Mouse (Mus musculus) inflammation-experienced regulatory T-cells, adult 16 weeks (primary cell): ENCODE data around the gene Gm21981. TPM values are rescaled to one million over a fixed set of nuclear protein-coding genes. Genes with fewer than 3 reads are reported as not detected.

Source experiments
- polyA plus RNA-seq: library from polyadenylated mRNA; unstranded; fragments of 100-300 nt; shearing (Covaris generic); gene quantifications from one replicate; pipeline ENCODE4 v1.2.1, GENCODE M21; 2017

Gene Gm21981
- polyA plus RNA-seq: not detected

DNA sequence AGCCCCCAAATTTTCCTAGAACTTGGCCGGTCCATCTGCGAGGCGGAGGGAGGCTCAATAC lies at the start of gene Gm21981:
TSS of gene Gm21981 (minus strand) at position 14 of the 61 bp plus-strand sequence.

GRCm38 (mm10) chr17:47736856-47737255 lies 42.6 kb upstream of the Gm21981 start, which contains the start of gene Tfeb:
Gene Tfeb, plus strand, starts transcription at chr17:47737030.

GRCm38 (mm10) chr17:47726566-47726965 lies 32.3 kb upstream of the Gm21981 start, which contains the start of gene Pgc:
Gene Pgc, plus strand, starts transcription at chr17:47726842.

DNA sequence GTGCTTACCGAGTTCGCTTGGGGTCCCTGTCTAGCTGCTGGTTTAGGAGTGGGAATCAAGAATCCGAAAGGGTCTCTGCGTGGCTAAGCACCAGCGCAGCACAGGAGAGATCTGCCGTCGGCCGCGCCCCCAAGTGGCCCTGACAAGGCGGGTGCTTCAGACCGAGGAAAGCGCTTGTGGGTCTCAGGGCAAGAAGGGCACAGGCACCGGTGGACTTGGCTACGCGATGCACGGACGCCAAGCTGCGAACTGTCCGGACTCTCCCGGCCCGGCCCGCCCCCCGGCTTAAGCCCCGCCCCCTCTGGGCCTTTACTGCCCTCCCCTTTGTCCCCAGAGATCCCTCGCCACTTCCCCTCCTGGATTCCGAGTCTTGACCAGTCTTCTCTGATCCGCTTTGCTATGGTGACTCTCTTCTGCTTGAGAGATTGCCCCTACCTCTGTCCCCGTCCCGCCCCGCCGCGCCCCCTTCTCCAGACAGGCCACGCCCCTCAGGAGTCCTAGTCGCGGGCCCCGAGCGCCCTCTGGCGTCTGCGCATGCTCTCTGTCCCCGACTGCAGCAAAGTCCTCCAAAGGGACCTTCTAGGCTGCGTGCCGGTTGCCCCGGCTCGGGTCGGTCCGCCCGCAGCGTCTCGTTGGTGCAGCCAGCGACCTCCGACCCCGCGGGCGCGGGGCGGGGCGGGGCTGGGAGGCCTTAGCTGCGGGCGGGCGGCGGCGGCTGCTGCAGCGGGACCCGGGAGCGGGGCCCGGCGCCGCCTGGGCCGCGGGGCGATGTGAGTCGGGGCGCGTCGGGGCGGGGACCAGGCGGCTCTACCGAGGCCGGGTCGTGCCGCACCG lies 465 bp upstream of the Gm21981 start, which contains the start of gene Prickle4:
TSS of gene Prickle4 (minus strand) at position 234 of the 834 bp plus-strand sequence.

GRCm38 (mm10) chr17:47688608-47689575 lies 5.4 kb downstream of the Gm21981 start, which contains the start of gene Frs3:
Gene Frs3, plus strand, starts transcription at chr17:47689030.

DNA sequence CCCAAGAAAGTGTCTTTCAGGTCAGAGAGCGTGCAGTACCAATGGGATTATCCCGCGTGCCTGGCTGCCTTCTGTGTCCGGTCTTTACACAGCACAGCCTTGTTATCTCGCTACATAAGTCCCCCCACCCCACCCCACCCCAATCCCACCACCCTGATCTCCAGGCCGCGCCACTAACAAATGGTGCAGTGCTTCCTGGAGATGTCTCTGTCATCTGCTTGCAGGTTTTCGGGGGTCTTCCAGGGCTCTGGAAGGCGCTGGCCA lies 6.0 kb downstream of the Gm21981 start, which contains the start of gene Tomm6:
TSS of gene Tomm6 (minus strand) at position 43 of the 264 bp plus-strand sequence.

Other genes starting within 250 kb of the Gm21981 start
- 58.9 TPM for gene Taf8, start 192.2 kb downstream of the Gm21981 start, polyA plus RNA-seq
- 282 TPM for gene Ccnd3, start 189.4 kb downstream of the Gm21981 start, polyA plus RNA-seq
- gene Bysl, start 83.0 kb downstream of the Gm21981 start, polyA plus RNA-seq: 18.2 TPM
- 46.2 TPM for gene Med20, start 82.9 kb downstream of the Gm21981 start, polyA plus RNA-seq
- gene Gm20517, start 82.9 kb downstream of the Gm21981 start, polyA plus RNA-seq: 0.73 TPM
- 0.30 TPM for gene Usp49, start 63.8 kb downstream of the Gm21981 start, polyA plus RNA-seq
- gene Tomm6, start 6.1 kb downstream of the Gm21981 start, polyA plus RNA-seq: 261 TPM
- 0.94 TPM for gene Frs3, start 5.4 kb downstream of the Gm21981 start, polyA plus RNA-seq
- not detected for gene Prickle4, start 281 bp upstream of the Gm21981 start, polyA plus RNA-seq
- gene Pgc, start 32.4 kb upstream of the Gm21981 start, polyA plus RNA-seq: not detected
- 19.8 TPM for gene Tfeb, start 42.6 kb upstream of the Gm21981 start, polyA plus RNA-seq
- not detected for gene Mdfi, start 140.2 kb upstream of the Gm21981 start, polyA plus RNA-seq
- gene Foxp4, start 230.2 kb upstream of the Gm21981 start, polyA plus RNA-seq: 8.2 TPM